Comparison of ENCODE assay signal across 10 mouse cellular contexts in the genomic region with DNA sequence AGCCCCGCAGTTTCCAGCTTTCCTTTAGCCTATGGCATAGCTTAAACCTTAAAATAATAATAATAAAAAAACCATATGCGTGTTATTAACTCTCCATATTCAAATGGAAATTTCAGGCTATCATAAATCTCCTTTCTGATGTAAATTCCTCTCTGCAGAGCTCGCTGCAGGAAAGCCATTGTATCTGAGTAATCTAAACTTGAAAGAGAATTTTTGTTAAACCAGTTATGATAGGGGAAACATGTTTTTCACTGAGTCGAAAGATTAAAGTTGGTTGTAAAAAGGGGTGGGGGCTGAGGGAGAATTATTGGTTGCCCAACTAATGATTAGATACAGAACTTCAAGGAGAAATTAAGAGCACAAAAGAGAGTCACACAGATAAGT.
DNase-seq lines count a peak whose midpoint lies in the region; ATAC-seq and TF ChIP-seq lines count a peak whose summit lies in the region.
"Had no signal": no experiment of that assay in that cellular context is flagged by ENCODE, and none has a peak within 500 bp of the region (broad histone marks: within the 10 kb centered on the region; RNA-seq: fewer than 3 reads in every experiment).

No protein-coding gene starts in this region.

- no peak overlapping the region for H3K27ac ChIP-seq in kidney, postnatal 0 days
- no peak overlapping the region for H3K27ac ChIP-seq in forebrain, embryonic 15.5 days (replicated peaks)
- 0 out of 2 replicates have a peak overlapping the region, but pooled peaks have one; percentile 39 for H3K27ac ChIP-seq in limb, embryonic 13.5 days
- H3K27ac ChIP-seq in neural tube, embryonic 13.5 days (replicated peaks), result peak overlapping the region; percentile 7; the same call in 1 of the 2 replicates

- H3K4me1 ChIP-seq in kidney, postnatal 0 days (replicated peaks; ENCODE audit: insufficient read depth, low read length), result peaks cover 13% of the 10 kb centered on the region
- H3K4me1 ChIP-seq in forebrain, embryonic 15.5 days, result peaks cover 28% of the 10 kb centered on the region
- H3K4me1 ChIP-seq in limb, embryonic 13.5 days, result peaks cover 42% of the 10 kb centered on the region
- H3K4me1 ChIP-seq in neural tube, embryonic 13.5 days (replicated peaks), result peaks cover 40% of the 10 kb centered on the region

- no peak overlapping the region for H3K9ac ChIP-seq in kidney, postnatal 0 days (ENCODE audit: low read depth, low read length)
- H3K9ac ChIP-seq in forebrain, embryonic 15.5 days (replicated peaks), result 0 out of 2 replicates have a peak overlapping the region, but pooled peaks have one; percentile 9
- H3K9ac ChIP-seq in limb, embryonic 13.5 days, result no peak overlapping the region
- H3K9ac ChIP-seq in neural tube, embryonic 13.5 days, result no peak overlapping the region

- ATAC-seq in kidney, postnatal 0 days (replicated peaks; ENCODE audit: low FRiP score, low read depth), result no peak
- ATAC-seq in forebrain, embryonic 15.5 days (replicated peaks), result no peak
- ATAC-seq in limb, embryonic 13.5 days (ENCODE audit: low FRiP score, low read depth), result no peak
- ATAC-seq in neural tube, embryonic 13.5 days (ENCODE audit: low read depth), result no peak

- H3K9me3 ChIP-seq in kidney, postnatal 0 days (replicated peaks; ENCODE audit: low read length), result no peaks in the 10 kb centered on the region
- H3K9me3 ChIP-seq in forebrain, embryonic 15.5 days, result no peaks in the 10 kb centered on the region
- no peaks in the 10 kb centered on the region for H3K9me3 ChIP-seq in limb, embryonic 13.5 days
- H3K9me3 ChIP-seq in neural tube, embryonic 13.5 days, result no peaks in the 10 kb centered on the region

- TF ChIP-seq CTCF in kidney, postnatal 0 days (IDR thresholded peaks at IDR 0.05; ENCODE audit: low read depth), result no peak

- 6% methylated on average over 4 of the region's 4 CpGs for WGBS in kidney, postnatal 0 days
- WGBS in forebrain, embryonic 15.5 days, result 3% methylated on average over 4 of the region's 4 CpGs
- WGBS in limb, embryonic 13.5 days, result 5% methylated on average over 4 of the region's 4 CpGs
- WGBS in neural tube, embryonic 13.5 days, result 2% methylated on average over 4 of the region's 4 CpGs

- H3K4me2 ChIP-seq in kidney, postnatal 0 days (ENCODE audit: low read length), result peak overlapping the region; percentile 48
- peak overlapping the region; percentile 39 for H3K4me2 ChIP-seq in forebrain, embryonic 15.5 days (replicated peaks)
- peak overlapping the region; percentile 56 for H3K4me2 ChIP-seq in limb, embryonic 13.5 days (replicated peaks)
- H3K4me2 ChIP-seq in neural tube, embryonic 13.5 days, result peak overlapping the region; percentile 49

- no peak for DNase-seq in kidney, postnatal 0 days (ENCODE audit: low spot score)
- no peak for DNase-seq in kidney, adult 9 months
- DNase-seq in cerebellum, postnatal 36 days, result no peak
- DNase-seq in thymus, postnatal 0 days (ENCODE audit: low spot score), result no peak
- no peak for DNase-seq in frontal cortex, postnatal 36 days (ENCODE audit: low spot score in 2 of 2)
- DNase-seq: cerebellum, postnatal 14 days; thymus, postnatal 4 days had no signal

- no peaks in the 10 kb centered on the region for H3K27me3 ChIP-seq in kidney, postnatal 0 days (ENCODE audit: insufficient read depth, low read length)
- peaks cover 8% of the 10 kb centered on the region; the same call in 1 of the 2 replicates for H3K27me3 ChIP-seq in forebrain, embryonic 15.5 days
- peaks cover 10% of the 10 kb centered on the region for H3K27me3 ChIP-seq in limb, embryonic 13.5 days
- H3K27me3 ChIP-seq in neural tube, embryonic 13.5 days, result no peaks in the 10 kb centered on the region; the same call in 1 of the 2 replicates

- H3K4me3 ChIP-seq in kidney, postnatal 0 days (replicated peaks; ENCODE audit: low read depth, low read length), result peak overlapping the region; percentile 18; the same call in 1 of the 2 replicates
- H3K4me3 ChIP-seq in forebrain, embryonic 15.5 days, result peak overlapping the region; percentile 22
- H3K4me3 ChIP-seq in limb, embryonic 13.5 days, result peak overlapping the region; percentile 16
- H3K4me3 ChIP-seq in neural tube, embryonic 13.5 days, result peak overlapping the region; percentile 27

- no peaks in the 10 kb centered on the region for H3K36me3 ChIP-seq in kidney, postnatal 0 days (ENCODE audit: insufficient read depth, low read length)
- no peaks in the 10 kb centered on the region for H3K36me3 ChIP-seq in forebrain, embryonic 15.5 days
- H3K36me3 ChIP-seq in limb, embryonic 13.5 days, result no peaks in the 10 kb centered on the region
- H3K36me3 ChIP-seq in neural tube, embryonic 13.5 days, result no peaks in the 10 kb centered on the region

Comparison
In these comparisons a context has a peak if more than half of its experiments do, and no peak if none do; other contexts are left out.
1. H3K27ac ChIP-seq: peak in limb, embryonic 13.5 days (single experiment) and neural tube, embryonic 13.5 days (single experiment); none in kidney, postnatal 0 days (single experiment) and forebrain, embryonic 15.5 days (single experiment).
2. Peak in every context shown above with its lines, with median percentiles within 50 percentile points of each other: H3K4me2 ChIP-seq and H3K4me3 ChIP-seq.